Comparison of ENCODE assay signal across 8 mouse cellular contexts in genomic region chr1:87153776-87154500, GRCm38 (mm10). TPM values are rescaled to one million over a fixed set of nuclear protein-coding genes. Genes with fewer than 3 reads are reported as not detected.
DNase-seq lines count a peak whose midpoint lies in the region; ATAC-seq lines count a peak whose summit lies in the region.

No protein-coding gene starts in this region.

- no peaks in the 10 kb centered on the region for H3K9me3 ChIP-seq in limb, embryonic 15.5 days
- no peaks in the 10 kb centered on the region for H3K9me3 ChIP-seq in stomach, embryonic 14.5 days (ENCODE audit: control insufficient read depth, low read depth, low read length)

- H3K27ac ChIP-seq in limb, embryonic 15.5 days: no peak overlapping the region
- H3K27ac ChIP-seq in stomach, embryonic 14.5 days (ENCODE audit: low read length): no peak overlapping the region

- ATAC-seq in limb, embryonic 15.5 days (ENCODE audit: insufficient number of reproducible peaks, low FRiP score, low TSS enrichment, low read depth): no peak
- no peak for ATAC-seq in stomach, embryonic 14.5 days (ENCODE audit: insufficient number of reproducible peaks, insufficient read depth, low FRiP score, low read depth)

- peak overlapping the region; percentile 41 for H3K4me3 ChIP-seq in limb, embryonic 15.5 days
- peak overlapping the region; percentile 36 for H3K4me3 ChIP-seq in stomach, embryonic 14.5 days (ENCODE audit: low read depth, low read length)

- WGBS in limb, embryonic 15.5 days: under 1% methylated on average over 72 of the region's 72 CpGs
- WGBS in stomach, embryonic 14.5 days: under 1% methylated on average over 72 of the region's 72 CpGs

- H3K9ac ChIP-seq in limb, embryonic 15.5 days: no peak overlapping the region; the same call in 1 of the 2 replicates
- H3K9ac ChIP-seq in stomach, embryonic 14.5 days (replicated peaks; ENCODE audit: low read depth, low read length): no peak overlapping the region

- H3K4me1 ChIP-seq in limb, embryonic 15.5 days: peaks cover 34% of the 10 kb centered on the region
- 0 out of 2 replicates have a peak, but pooled peaks cover 4% of the 10 kb centered on the region for H3K4me1 ChIP-seq in stomach, embryonic 14.5 days (ENCODE audit: control insufficient read depth, insufficient read depth, low read length)

- peak overlapping the region; percentile 65 for H3K4me2 ChIP-seq in limb, embryonic 15.5 days
- peak overlapping the region; percentile 57 for H3K4me2 ChIP-seq in stomach, embryonic 14.5 days (replicated peaks; ENCODE audit: low read depth, low read length)

- H3K27me3 ChIP-seq in limb, embryonic 15.5 days: peaks cover 100% of the 10 kb centered on the region
- peaks cover 75% of the 10 kb centered on the region for H3K27me3 ChIP-seq in stomach, embryonic 14.5 days (ENCODE audit: control insufficient read depth, insufficient read depth, low read length)

- peak; percentile 36 for DNase-seq in embryo, embryonic 11 days
- DNase-seq in embryo, embryonic 10.5 days (ENCODE audit: low spot score): no peak
- DNase-seq in right cerebral cortex, postnatal 4 days: peak; percentile 19
- no peak for DNase-seq in right cerebral cortex, postnatal 25 days
- no peak for DNase-seq in left cerebral cortex, adult 18-20 months (ENCODE audit: low spot score in 2 of 2)
- DNase-seq in cerebellum, adult 11-12 months: no peak

- H3K36me3 ChIP-seq in limb, embryonic 15.5 days: no peaks in the 10 kb centered on the region
- no peaks in the 10 kb centered on the region for H3K36me3 ChIP-seq in stomach, embryonic 14.5 days (ENCODE audit: control insufficient read depth, insufficient read depth, low read length)

RNA-seq across cellular contexts. Expression of gene Ecel1, which starts 2.4 kb away (rescaled TPM):
- 0.55 and 1.8 TPM in 2 replicates for polyA plus RNA-seq in limb, embryonic 15.5 days (2015; fragmentation: Nextera tagmentation; extraction: Ambion mirVana)
- polyA plus RNA-seq in stomach, embryonic 14.5 days (2014; fragmentation: Nextera tagmentation; extraction: Ambion mirVana): 7.5 and 8.4 TPM in 2 replicates
- 10 to 100 TPM; 11.1 to 13.4 TPM for total RNA-seq in left cerebral cortex, adult 18-20 months (2021)

RNA-seq across cellular contexts. Expression of gene Akp3, which starts 29.2 kb away (rescaled TPM):
- polyA plus RNA-seq in limb, embryonic 15.5 days (2015; fragmentation: Nextera tagmentation; extraction: Ambion mirVana): not detected in 2 replicates
- not detected in 2 replicates for polyA plus RNA-seq in stomach, embryonic 14.5 days (2014; fragmentation: Nextera tagmentation; extraction: Ambion mirVana)
- not detected for total RNA-seq in left cerebral cortex, adult 18-20 months (2021)

RNA-seq across cellular contexts. Expression of gene Prss56, which starts 29.2 kb away (rescaled TPM):
- polyA plus RNA-seq in limb, embryonic 15.5 days (2015; fragmentation: Nextera tagmentation; extraction: Ambion mirVana): 0.12 and 0.19 TPM in 2 replicates
- 0.14 TPM in 1 of 2 replicates, not detected in the other for polyA plus RNA-seq in stomach, embryonic 14.5 days (2014; fragmentation: Nextera tagmentation; extraction: Ambion mirVana)
- 1 to 10 TPM in 1 of 2 experiments, under 1 TPM in 1; 0.61 to 2.1 TPM for total RNA-seq in left cerebral cortex, adult 18-20 months (2021)

RNA-seq across cellular contexts. Expression of gene Chrnd, which starts 36.5 kb away (rescaled TPM):
- 5.0 and 14.4 TPM in 2 replicates for polyA plus RNA-seq in limb, embryonic 15.5 days (2015; fragmentation: Nextera tagmentation; extraction: Ambion mirVana)
- not detected in 2 replicates for polyA plus RNA-seq in stomach, embryonic 14.5 days (2014; fragmentation: Nextera tagmentation; extraction: Ambion mirVana)
- total RNA-seq in left cerebral cortex, adult 18-20 months (2021): not detected

RNA-seq across cellular contexts. Expression of gene Chrng, which starts 50.5 kb away (rescaled TPM):
- 14.3 and 38.1 TPM in 2 replicates for polyA plus RNA-seq in limb, embryonic 15.5 days (2015; fragmentation: Nextera tagmentation; extraction: Ambion mirVana)
- polyA plus RNA-seq in stomach, embryonic 14.5 days (2014; fragmentation: Nextera tagmentation; extraction: Ambion mirVana): not detected in 2 replicates
- total RNA-seq in left cerebral cortex, adult 18-20 months (2021): not detected

Comparison
In these comparisons a context has a peak if more than half of its experiments do, and no peak if none do; other contexts are left out.
1. DNase-seq: peak in embryo, embryonic 11 days (single experiment) and right cerebral cortex, postnatal 4 days (single experiment); none in embryo, embryonic 10.5 days (single experiment), right cerebral cortex, postnatal 25 days (single experiment), left cerebral cortex, adult 18-20 months (0 of 2) and cerebellum, adult 11-12 months (single experiment).